Mouse (Mus musculus) lung, adult 2 months (tissue): Measurements from ENCODE around the gene Camta1.

Experiments used
- CTCF ChIP-seq: fragments of 200-500 bp; IDR thresholded peaks from 2 replicates; pipeline ENCODE4 v1.5.1; 2011; ENCODE audit warnings: mild to moderate bottlenecking, low read length, control low read depth; ENCODE audit not compliant: insufficient read depth
- POLR2A ChIP-seq: fragments of 200-500 bp; IDR thresholded peaks from 2 replicates; pipeline ENCODE4 v1.6.1; 2011; ENCODE audit warnings: low read depth, mild to moderate bottlenecking, control low read depth, low read length, borderline replicate concordance; ENCODE audit errors: extremely low read depth

GRCm38 (mm10) chr4:151798630-151799029 is 63.0 kb downstream of the Camta1 start:
- TF ChIP-seq POLR2A, result no peak
- no peak for TF ChIP-seq CTCF
